Mouse (Mus musculus) ovary, adult 18-20 months (tissue): Measurements from ENCODE around the gene Mien1.

ENCODE experiments used
- DNase-seq: peaks from one replicate; pipeline ENCODE4 v3.0.0; 2022; ENCODE audit warnings: low spot score, mixed read lengths

The Mien1 gene

GRCm38 (mm10) chr11:98428436-98428835 lies 10.4 kb downstream of the Mien1 start:
- DNase-seq, result no peak

DNA sequence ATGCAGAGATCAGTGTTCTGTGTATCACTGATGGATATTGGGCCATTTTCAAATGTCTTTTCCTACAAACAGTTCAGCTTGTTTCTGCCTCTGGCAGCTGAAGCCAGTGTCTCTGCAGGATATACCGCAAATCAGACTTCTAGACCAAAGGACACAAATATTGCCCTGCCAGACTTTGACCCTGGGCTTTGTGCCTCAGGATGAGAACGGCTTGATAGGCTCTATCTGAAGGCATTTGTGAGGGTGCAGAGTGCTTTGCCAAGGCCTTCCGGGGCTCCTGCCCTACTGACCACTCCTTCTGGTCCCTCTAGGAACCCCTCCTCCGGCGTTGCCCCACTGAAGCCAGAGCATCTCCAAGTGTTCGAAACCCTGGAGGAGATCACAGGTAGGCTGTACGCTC lies 12.2 kb downstream of the Mien1 start:
- DNase-seq, result no peak

DNA sequence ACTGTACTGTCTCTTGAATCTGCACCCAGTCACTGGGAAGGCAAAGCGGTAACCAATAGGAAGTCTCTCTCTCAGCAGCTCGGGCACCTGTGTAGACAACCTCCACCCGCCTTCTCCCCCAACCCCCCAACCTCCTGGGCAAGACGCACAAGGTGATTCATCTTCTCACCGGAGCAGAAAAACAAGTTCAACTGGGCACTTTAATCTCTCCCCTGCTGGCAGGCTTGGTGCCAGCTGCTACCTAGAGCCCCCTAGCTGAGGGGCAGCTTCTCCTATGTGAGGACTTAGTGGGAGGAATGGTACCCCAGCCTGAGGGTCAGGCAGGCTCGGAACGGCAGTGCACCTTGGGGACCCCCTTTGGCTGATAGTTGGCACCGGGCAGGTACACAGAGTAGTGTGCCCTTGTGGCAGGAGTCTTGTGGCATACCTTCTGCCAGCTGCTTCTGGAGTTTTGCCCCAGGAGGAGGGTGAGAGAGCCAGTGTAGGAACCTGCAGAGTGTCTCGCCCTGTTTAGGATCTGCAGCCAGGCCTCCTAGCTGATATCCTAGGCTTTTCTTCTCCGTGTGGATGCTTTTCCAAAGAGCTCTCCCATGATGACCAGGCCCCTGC lies 19.7 kb downstream of the Mien1 start:
- DNase-seq, result no peak

- DNase-seq, result no peak
Observed at GRCm38 (mm10) chr11:98418273-98418672, 20.5 kb downstream of the Mien1 start.

GRCm38 (mm10) chr11:98417074-98417473 lies 21.7 kb downstream of the Mien1 start:
- no peak for DNase-seq

DNA sequence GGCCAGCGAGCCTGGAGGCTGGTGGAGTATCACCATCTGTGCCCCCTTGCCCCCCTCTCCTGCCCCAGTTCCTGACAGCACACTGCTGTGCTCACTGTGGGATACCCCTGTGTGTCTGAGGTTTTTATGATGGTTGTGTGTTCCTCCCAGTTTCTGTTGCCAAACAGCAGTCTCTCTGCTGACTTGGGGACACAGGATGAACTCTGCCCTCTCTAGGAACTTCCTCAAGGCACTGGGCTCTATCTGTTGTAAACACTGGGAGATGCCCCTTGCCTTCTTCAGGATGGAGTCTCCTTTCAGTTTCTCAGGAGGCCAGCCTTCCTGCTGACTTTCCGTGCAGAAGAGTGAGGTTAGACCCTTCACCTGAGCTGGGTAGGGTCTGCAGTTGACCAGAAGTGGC lies 24.6 kb downstream of the Mien1 start:
- no peak for DNase-seq

- DNase-seq, result no peak
Observed at GRCm38 (mm10) chr11:98413731-98414130, 25.1 kb downstream of the Mien1 start.

GRCm38 (mm10) chr11:98412797-98413301 lies 25.9 kb downstream of the Mien1 start:
- DNase-seq, result no peak

GRCm38 (mm10) chr11:98412273-98412796 lies 26.5 kb downstream of the Mien1 start, which contains the start of gene Erbb2:
Gene Erbb2, plus strand, starts transcription at chr11:98412470.
- peak; percentile 73 for DNase-seq

GRCm38 (mm10) chr11:98409341-98409822 lies 29.4 kb downstream of the Mien1 start:
- no peak for DNase-seq

DNA sequence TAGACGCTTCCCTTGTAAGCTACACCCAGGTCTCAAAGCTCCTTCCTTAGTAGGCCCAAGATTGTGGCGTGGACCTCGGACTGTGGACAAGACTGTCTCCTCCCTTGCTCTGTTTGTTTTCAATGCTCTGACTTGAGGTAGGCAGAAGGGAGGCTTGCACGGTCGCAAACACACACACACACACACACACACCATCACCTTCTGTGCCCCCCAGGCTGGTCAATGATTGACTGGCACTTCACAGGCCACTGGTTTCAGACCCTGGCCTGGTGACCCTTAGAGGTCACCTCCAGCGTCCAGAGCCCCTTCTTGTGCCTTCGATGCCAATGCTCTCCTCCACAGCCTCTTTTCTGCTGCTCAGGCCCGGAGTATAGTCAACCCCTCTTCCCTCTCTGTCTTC lies 29.9 kb downstream of the Mien1 start:
- DNase-seq, result no peak

- DNase-seq, result no peak
Observed at GRCm38 (mm10) chr11:98406621-98407020, 32.2 kb downstream of the Mien1 start.

GRCm38 (mm10) chr11:98400816-98401215 lies 38.0 kb downstream of the Mien1 start:
- no peak for DNase-seq

DNA sequence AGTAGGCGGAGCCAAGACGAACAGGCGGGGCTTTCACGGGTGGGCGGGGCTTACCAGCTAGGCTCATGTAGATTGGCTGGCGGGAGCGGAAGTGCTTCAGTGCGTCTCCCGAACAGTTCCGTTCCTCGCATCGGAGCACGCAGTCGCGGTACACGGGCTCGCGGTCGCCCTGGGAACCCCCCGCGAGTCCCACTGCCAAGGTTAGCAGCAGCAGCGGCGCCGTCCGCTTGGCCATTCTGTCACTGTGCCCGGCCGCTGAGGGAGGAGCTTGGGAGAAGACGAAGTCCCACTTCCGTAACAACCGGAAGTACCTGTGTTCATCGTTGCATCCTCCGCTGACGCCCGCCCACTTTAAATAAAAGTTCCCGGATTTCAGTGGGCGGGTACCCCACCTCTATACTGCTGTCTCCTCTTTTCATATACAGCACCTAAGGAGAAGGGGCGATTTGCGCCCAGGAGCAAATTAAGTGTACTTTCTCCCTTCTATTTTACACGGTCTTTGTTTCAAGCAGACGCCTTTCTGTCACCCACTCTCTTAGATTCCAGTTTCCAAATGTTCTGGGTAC lies 38.5 kb downstream of the Mien1 start, which contains the start of gene Pgap3:
Gene Pgap3 (minus strand): TSS at position 330 of the 566 bp plus-strand sequence.
- peak; percentile 86 for DNase-seq

DNA sequence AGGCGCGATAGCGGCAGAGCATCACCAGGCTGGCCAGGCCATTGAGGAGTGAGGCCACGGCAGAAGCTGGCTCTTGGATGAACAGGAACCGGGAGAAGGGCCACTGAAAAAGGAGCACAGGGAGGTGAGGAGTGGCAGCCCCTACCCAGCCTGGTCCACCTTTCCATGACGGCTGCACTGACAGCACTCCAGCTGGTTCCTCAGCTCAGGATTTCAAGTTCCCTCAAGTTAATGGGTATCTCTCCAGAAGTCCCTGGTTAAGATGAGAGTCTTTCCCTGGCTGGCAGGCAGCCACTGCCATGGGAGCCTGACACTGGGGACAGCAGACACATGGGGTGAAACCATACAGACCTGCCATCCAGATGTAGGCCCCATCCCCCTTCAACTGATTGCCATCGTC lies 40.8 kb downstream of the Mien1 start:
- DNase-seq, result no peak

DNA sequence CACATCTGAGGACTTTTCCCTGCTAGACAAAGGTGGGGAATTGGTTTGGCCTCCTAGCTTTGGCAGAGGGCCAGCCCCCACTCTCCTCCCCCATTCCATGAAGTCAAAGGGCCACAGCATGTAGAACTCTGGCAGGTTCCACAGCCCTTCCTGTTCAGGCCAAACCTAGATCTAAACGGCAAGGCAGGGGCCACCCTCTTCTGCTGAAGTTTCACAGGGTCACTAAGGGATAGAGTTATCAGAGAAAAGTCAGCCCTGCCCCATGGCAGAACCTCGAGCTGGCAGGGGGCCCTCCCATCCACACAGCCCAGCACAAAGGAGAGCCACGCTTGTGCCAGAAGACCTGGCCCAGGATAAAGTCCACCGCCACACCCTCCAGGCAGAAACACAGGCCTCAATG lies 43.8 kb downstream of the Mien1 start:
- no peak for DNase-seq

DNA sequence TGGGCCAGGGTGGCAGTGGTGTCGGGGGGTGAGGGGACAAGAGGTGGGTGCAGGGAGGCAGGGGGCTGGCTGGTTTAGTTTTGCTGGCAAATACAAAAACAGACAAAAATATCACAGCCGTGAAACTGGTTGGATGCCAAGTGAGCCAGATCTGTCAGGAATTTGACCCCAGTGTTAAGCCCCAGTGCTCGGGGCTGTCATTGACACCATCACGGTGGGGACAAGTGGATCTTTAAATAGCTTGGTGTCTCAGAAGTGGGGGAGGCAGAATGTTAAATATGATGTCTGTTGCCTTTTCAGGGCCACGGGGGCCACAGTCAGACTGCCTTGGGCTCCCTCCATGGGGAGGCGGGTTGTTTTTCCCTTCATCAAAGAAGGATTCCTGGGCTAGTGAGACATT lies 44.5 kb downstream of the Mien1 start:
- no peak for DNase-seq

DNA sequence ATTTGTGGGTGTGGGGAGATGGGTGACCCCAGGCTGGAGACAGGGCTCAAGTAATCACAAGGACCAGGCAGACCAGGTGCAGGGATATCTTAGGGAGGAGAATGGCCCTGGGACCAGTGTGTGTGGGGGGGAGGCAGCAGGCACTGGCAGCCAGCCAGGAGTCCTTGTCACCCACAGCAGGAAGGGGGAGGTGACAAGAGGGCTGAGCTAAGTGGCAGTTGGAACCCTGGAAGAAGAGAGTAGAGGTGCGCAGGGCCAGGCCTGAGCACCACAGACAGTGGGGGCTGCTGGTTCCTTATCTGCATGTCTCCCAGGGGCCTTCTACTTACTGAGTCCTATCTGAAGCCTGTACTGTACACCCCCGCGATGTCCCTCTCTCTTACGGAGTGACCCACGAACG lies 45.5 kb downstream of the Mien1 start:
- peak; percentile 59 for DNase-seq

DNA sequence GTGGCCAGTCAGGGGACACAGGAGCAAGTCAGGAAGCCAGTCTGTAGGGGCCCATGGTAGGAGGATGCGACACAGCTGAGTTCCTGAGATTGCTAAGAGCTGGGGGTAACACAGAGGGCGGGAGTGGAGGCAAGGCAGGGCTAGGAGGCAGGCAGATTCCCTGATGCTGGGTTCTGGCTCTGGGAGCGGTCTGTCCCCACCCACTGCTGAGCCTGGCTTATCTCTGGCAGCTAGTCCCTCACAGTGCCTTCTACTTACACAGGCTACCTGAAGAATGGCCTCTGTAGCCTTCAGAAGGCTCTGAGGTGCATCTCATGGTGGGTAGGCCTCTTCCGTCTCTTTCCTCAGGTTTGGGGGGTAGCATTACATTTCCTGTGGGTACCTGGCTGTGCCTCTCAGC lies 46.1 kb downstream of the Mien1 start:
- DNase-seq, result no peak

GRCm38 (mm10) chr11:98392034-98392433 lies 46.8 kb downstream of the Mien1 start:
- DNase-seq, result no peak

GRCm38 (mm10) chr11:98390141-98390540 lies 48.6 kb downstream of the Mien1 start:
- no peak for DNase-seq

DNA sequence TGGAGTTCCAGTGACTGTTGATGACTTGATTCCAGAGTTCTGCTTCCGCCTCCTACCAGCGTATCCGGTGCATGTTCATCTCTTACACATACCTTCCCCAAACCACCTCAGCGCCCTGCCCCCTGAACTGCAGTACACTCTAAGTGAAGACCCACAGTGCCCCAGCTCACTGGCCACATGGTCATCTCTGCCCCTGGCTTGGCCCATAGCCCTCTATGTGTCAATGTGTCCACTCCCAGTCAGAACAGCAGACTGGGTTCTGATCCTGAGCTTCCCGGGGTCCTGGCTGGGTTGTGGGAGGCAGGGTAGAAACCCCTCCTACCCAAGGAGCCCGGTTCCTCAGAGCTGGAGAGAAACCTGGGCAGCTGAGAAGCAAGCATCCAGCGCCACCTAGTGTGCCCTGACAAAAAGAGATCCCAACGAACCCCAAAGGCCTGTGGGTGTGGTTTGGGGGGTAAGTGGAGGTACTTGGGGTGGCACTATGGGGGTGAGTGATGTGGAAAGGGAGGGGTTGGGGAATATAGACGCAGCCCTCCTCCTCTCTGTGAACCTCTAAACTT lies 49.5 kb downstream of the Mien1 start:
- DNase-seq, result no peak

DNA sequence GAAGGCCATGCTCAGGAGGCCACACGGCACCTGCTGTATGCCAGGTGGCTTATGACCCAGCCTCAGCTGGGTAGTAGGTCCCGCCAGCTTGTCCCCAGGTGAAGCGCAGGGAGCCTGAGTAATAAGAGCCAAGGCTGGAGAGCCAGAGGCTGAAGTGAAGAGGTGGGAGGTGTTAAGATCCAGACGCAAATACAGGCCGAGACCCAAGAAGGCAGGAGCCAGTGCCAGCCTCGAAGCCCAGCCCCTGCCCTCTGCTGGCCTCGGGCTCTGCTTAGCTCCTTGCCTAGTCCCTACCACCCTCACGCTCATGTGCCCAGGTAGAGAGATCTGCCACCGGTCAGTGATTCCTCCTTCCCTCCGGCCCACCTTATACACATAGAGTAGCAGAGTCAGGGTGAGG lies 50.5 kb downstream of the Mien1 start:
- DNase-seq, result no peak
